Mouse (Mus musculus): ENCODE measurements at regions not wholly inside any gene's neighbourhood (a gene's known extent, or its start where the extent isn't known, plus 50 kb on each side); places are given as distances from the start of the nearest gene placed in this dataset.

- no peak for TF ChIP-seq CTCF (IDR thresholded peaks at IDR 0.05; ENCODE audit: borderline replicate concordance, insufficient read depth, low read depth, low read length)
- no peak for TF ChIP-seq POLR2A (IDR thresholded peaks at IDR 0.05; ENCODE audit: borderline replicate concordance, insufficient read depth, low read length)
These were observed 85.5 kb downstream of the Npepl1 start for GRCm38 (mm10) chr2:174195651-174196050.
